Mouse (Mus musculus): ENCODE measurements around the gene Cdh4.

DNA sequence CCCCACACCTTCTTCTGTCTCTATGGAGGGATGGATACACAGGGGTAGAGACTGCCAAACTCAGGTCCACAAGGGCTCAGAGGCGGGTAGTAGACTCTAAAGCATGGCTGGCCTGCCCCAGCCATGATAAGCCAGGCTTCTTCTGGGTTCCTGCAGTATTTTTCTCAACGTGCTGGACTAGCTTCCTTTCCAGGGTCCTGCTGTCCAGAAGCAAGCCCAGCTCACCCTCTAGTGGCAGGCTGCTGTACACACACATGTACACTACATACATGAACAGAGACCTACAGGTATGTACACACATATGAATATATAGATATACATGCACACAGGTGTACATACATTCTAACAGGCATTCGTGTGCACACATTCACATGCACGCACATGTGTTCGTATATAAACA, 430.5 kb downstream of the Cdh4 start:
- peak; percentile 48; the same call in 1 of the 2 replicates for TF ChIP-seq CTCF (IDR thresholded peaks at IDR 0.05; ENCODE audit: control insufficient read depth, insufficient read depth, insufficient replicate concordance, low read depth, low read length)
- TF ChIP-seq POLR2A (IDR thresholded peaks at IDR 0.05; ENCODE audit: control insufficient read depth, low read depth, low read length), result no peak

Data from testis, adult 2 months (tissue).